Mouse (Mus musculus) cerebellum, postnatal 10 days (tissue): Measurements from ENCODE around the gene Pttg1.

Experiments
- DNase-seq, 2 experiments: peaks; one replicate each; pipeline ENCODE4 v3.0.0; 2021; ENCODE audit warnings: mixed read lengths in 2 of 2

Gene Pttg1

DNA sequence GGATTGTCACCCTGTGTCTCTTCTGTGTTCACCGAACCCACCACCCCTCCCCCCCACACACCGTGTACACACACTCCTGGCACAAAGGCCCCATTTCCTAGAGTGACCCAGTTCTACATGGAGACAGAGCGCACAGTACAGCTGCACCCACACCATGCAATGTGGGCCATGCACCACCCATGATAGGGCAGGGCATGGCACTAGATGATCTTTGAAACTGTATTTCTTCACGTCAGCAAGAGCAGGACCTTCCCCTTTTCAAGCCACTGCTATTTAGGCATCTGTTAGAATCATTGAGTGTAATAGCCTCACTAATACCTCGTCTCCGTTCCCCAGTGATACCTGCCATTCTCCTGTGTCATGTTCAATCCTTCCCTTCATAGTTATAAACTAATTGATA lies 51.1 kb downstream of the Pttg1 start:
- DNase-seq = no peak

- DNase-seq = no peak
These were observed 52.7 kb downstream of the Pttg1 start for GRCm38 (mm10) chr11:43373367-43373766.

GRCm38 (mm10) chr11:43371807-43372206 lies 54.2 kb downstream of the Pttg1 start:
- no peak for DNase-seq
